Mouse (Mus musculus) lung, embryonic 15.5 days (tissue): ENCODE data around the gene Prss58. TPM values are rescaled to one million over a fixed set of nuclear protein-coding genes. Genes with fewer than 3 reads are reported as not detected.

ENCODE experiments used
- ATAC-seq: fragments of 200-750 bp; cut with Nextera tagmentation; 2 replicates; pipeline ENCODE4 v1.8.0; 2017; ENCODE audit warnings: moderate number of reproducible peaks, borderline replicate concordance; ENCODE audit not compliant: low FRiP score, low TSS enrichment; ENCODE audit errors: extremely low read depth
- H3K27ac ChIP-seq: fragments of 300-500 bp; sonication (generic); 2 replicates; pipeline ENCODE4 v1.5.1; 2015; ENCODE audit warnings: moderate library complexity, mild to moderate bottlenecking, inconsistent platforms
- H3K27me3 ChIP-seq: fragments of 300-500 bp; sonication (generic); 2 replicates; pipeline ENCODE4 v1.6.1; 2015; ENCODE audit warnings: inconsistent platforms
- H3K36me3 ChIP-seq: fragments of 300-500 bp; sonication (generic); 2 replicates; pipeline ENCODE4 v1.6.1; 2015; ENCODE audit warnings: inconsistent platforms
- H3K4me1 ChIP-seq: fragments of 300-500 bp; sonication (generic); 2 replicates; pipeline ENCODE4 v1.6.1; 2015; ENCODE audit warnings: inconsistent platforms
- H3K4me2 ChIP-seq: fragments of 300-500 bp; sonication (generic); 2 replicates; pipeline ENCODE4 v1.6.1; 2015; ENCODE audit warnings: inconsistent platforms, mild to moderate bottlenecking, moderate library complexity
- H3K4me3 ChIP-seq: fragments of 300-500 bp; sonication (generic); 2 replicates; pipeline ENCODE4 v1.5.1; 2015; ENCODE audit warnings: mild to moderate bottlenecking, inconsistent platforms
- H3K9ac ChIP-seq: fragments of 300-500 bp; sonication (generic); 2 replicates; pipeline ENCODE4 v1.6.1; 2015; ENCODE audit warnings: inconsistent platforms
- H3K9me3 ChIP-seq: fragments of 300-500 bp; sonication (generic); 2 replicates; pipeline ENCODE4 v1.6.1; 2016; ENCODE audit warnings: inconsistent platforms
- WGBS: fragments of 180-500 bp; shearing (Covaris S2); methylation state at CpG from one replicate; pipeline ENCODE4 v1.1.7; 2015; 5-methylcytosine and 5-hydroxymethylcytosine counted together
- polyA plus RNA-seq: library from polyadenylated mRNA; unstranded; fragments of >200 nt; fragmentation: Nextera tagmentation; extraction: Ambion mirVana; gene quantifications from 2 replicates; pipeline ENCODE4 v1.2.1, GENCODE M21; 2015

Gene Prss58
- polyA plus RNA-seq = not detected in 2 replicates

DNA sequence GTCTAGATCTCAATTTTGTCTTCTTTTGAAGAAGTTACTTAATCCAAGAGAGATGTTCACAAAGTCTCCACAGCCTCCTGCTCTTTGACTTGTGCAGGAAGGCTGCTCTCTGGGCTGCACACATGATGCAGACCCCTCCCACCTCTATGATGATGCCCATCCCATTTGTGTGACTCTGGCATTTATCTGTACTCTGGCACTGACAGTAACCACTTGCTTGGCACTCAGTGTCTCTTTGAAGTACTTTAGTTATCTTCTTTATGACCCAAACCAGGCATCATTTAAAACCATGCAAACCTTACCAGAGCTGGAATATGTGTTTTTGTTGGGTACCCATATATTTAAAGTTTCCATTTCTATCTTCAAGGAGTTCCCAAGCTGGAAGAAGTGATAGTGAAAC lies at the start of gene Prss58:
TSS of gene Prss58 (minus strand) at position 101 of the 400 bp plus-strand sequence.
- Histone ChIP-seq H3K27me3 (no peaks in the 10 kb centered on the region), H3K9me3 (no peaks in the 10 kb centered on the region), H3K4me1 (no peaks in the 10 kb centered on the region), H3K4me2 (no peak within 1 kb of the TSS), H3K9ac (no peak within 1 kb of the TSS), H3K27ac (no peak within 1 kb of the TSS), H3K4me3 (no peak within 1 kb of the TSS), H3K36me3 (no peaks in the 10 kb centered on the region)
- ATAC-seq = no peak

DNA sequence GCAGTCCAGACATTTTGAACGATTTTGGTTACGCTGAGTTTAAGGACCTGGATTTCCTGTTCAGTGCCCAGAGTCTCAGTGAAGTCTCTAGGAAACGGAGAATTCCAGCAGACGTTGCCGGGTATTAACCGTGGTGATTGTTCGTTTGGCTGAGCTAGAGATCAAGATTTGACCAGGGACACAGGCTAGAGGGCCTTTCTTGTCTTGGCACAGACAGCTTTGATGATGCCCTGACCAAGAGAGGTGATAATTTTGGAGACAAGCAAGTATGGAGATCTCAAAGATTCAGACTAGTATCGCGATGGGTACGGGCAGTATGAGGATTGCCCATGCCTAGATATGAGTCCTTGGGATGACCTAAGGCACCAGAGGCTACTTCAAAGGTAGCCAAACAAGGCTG lies 40.3 kb upstream of the Prss58 start, which contains the start of gene 1700074P13Rik:
TSS of gene 1700074P13Rik (minus strand) at position 101 of the 400 bp plus-strand sequence.
- Histone ChIP-seq H3K4me1 (no peaks in the 10 kb centered on the region), H3K4me2 (no peak within 1 kb of the TSS), H3K27me3 (no peaks in the 10 kb centered on the region), H3K27ac (no peak within 1 kb of the TSS), H3K9ac (no peak within 1 kb of the TSS), H3K36me3 (no peaks in the 10 kb centered on the region), H3K9me3 (no peaks in the 10 kb centered on the region), H3K4me3 (no peak within 1 kb of the TSS)
- WGBS = 90% methylated on average over 10 of the region's 10 CpGs
- no peak for ATAC-seq

DNA sequence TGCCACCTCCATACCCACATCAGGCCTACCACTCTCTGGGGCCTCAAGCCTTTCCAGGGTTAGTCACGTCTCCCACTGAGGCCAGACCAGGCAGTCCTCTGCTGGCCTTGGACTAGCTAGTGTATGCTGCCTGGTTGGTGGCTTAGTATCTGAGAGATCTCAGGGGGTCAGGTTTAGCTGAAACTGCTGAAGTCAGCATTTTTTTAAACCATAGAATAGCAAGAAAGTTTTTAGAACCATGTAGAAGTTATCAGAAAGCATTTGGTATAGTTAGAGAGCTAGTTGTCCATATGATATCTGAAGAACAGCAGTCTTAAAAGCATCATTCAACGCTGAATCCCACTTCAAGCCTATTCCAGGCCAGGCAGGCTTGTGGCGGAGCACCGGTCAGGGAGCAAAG lies 19.8 kb upstream of the Prss58 start:
- no peak for ATAC-seq
- Histone ChIP-seq H3K9me3 (no peaks in the 10 kb centered on the region), H3K4me2 (no peak overlapping the region), H3K9ac (no peak overlapping the region), H3K27ac (no peak overlapping the region), H3K36me3 (no peaks in the 10 kb centered on the region), H3K27me3 (no peaks in the 10 kb centered on the region), H3K4me3 (no peak overlapping the region), H3K4me1 (no peaks in the 10 kb centered on the region)
- 75% methylated on average over 4 of the region's 4 CpGs for WGBS

DNA sequence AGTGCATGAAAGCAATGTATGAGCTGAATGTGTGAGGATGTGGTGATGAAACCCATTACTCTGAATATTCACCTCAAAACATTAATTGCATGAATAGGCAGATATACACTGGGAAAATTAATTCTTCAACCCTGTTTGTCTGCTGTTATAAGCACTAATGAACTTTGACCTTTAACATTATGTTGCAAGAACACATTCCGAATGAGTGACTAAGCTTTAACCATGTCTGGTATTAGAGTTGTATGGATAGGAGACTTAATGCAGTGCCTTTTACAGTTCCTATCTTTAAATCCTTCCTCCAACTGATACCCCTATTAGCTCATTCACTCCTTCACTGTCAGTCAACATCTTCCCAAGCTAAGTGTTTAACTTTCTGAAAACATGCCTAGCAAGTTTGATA lies 5.5 kb downstream of the Prss58 start:
- WGBS = 77% methylated on average over 1 of the region's 1 CpGs
- no peaks in the 10 kb centered on the region for H3K36me3 ChIP-seq

DNA sequence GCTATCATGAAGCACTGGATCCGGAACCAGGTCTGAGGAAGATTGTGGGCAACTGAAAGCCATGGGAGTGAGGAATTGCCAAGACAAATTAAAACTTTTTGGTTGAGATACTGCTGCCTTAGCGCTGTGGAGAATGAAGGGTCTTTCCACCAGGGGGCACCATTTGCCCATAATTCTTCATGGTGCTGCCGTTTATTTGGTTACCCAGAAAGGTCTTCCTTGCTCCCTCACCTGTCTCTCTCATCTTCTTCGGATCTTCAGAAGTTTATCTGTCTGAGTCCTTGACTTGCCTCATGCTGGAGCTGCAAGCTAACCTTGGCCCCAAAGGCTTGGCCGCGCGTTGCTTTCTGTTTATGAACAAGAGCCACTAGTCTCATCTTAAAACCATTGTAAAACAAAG lies 6.6 kb downstream of the Prss58 start:
- no peak overlapping the region for H3K4me3 ChIP-seq
- H3K9ac ChIP-seq = no peak overlapping the region
- H3K9me3 ChIP-seq = no peaks in the 10 kb centered on the region
- 39% methylated on average over 7 of the region's 7 CpGs for WGBS
- no peaks in the 10 kb centered on the region for H3K36me3 ChIP-seq
- H3K27me3 ChIP-seq = no peaks in the 10 kb centered on the region
- no peak for ATAC-seq
- no peak overlapping the region for H3K27ac ChIP-seq
- H3K4me2 ChIP-seq = no peak overlapping the region
- no peaks in the 10 kb centered on the region for H3K4me1 ChIP-seq

More for the DNA sequence above, 5.5 kb downstream of the Prss58 start:
- H3K4me1 ChIP-seq = no peaks in the 10 kb centered on the region
- no peaks in the 10 kb centered on the region for H3K27me3 ChIP-seq
- H3K9ac ChIP-seq = no peak overlapping the region
- no peak for ATAC-seq
- no peak overlapping the region for H3K4me2 ChIP-seq
- H3K27ac ChIP-seq = no peak overlapping the region
- H3K4me3 ChIP-seq = no peak overlapping the region
- H3K9me3 ChIP-seq = no peaks in the 10 kb centered on the region

DNA sequence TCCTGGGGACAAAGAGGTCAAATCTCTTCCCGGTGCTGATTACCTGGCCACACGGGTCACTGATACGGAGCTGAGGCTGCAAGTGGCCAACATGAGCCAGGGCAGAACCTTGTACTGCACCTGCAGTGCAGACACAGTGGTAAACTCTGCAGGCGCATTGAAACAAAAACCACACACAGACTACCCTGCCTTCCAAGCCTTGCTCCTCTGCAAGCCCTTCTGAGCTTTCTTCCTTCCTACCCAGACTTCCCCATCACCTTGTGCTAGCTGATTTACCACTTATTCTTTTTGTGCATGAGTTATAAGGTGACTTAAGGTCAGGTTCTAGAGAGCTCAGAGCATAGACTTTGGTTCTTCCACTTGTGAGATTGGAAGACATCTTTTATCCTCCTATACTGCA lies 8.4 kb downstream of the Prss58 start:
- WGBS = 75% methylated on average over 4 of the region's 4 CpGs
- H3K27me3 ChIP-seq = no peaks in the 10 kb centered on the region
- H3K4me1 ChIP-seq = no peaks in the 10 kb centered on the region
- H3K9me3 ChIP-seq = no peaks in the 10 kb centered on the region
- no peak overlapping the region for H3K4me3 ChIP-seq
- no peaks in the 10 kb centered on the region for H3K36me3 ChIP-seq
- no peak overlapping the region for H3K9ac ChIP-seq
- H3K27ac ChIP-seq = no peak overlapping the region
- no peak for ATAC-seq
- H3K4me2 ChIP-seq = no peak overlapping the region

DNA sequence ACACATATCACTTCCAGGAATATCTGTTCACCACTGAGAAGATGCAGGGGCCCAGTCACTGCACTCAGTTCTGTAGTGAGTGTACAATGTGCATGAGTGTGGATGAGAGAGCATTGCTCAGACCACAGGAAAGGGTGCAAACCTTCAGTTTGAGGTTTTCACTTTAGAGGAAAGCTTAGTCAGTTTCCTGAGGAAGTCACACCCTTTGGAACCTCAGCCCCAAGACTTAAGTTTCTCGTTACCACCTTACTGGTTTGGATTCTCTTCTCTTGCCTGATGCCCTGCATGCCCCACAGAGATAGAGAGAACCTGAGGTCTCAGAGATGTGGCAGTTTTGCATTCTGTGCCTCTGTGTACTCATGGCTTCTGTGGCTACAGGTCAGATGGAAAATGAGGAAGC lies 9.2 kb downstream of the Prss58 start:
- 30% methylated on average over 1 of the region's 1 CpGs for WGBS
- ATAC-seq = no peak
- H3K9me3 ChIP-seq = no peaks in the 10 kb centered on the region
- no peak overlapping the region for H3K4me2 ChIP-seq
- no peak overlapping the region for H3K9ac ChIP-seq
- H3K4me1 ChIP-seq = no peaks in the 10 kb centered on the region
- H3K4me3 ChIP-seq = no peak overlapping the region
- no peaks in the 10 kb centered on the region for H3K36me3 ChIP-seq
- no peaks in the 10 kb centered on the region for H3K27me3 ChIP-seq
- H3K27ac ChIP-seq = no peak overlapping the region

DNA sequence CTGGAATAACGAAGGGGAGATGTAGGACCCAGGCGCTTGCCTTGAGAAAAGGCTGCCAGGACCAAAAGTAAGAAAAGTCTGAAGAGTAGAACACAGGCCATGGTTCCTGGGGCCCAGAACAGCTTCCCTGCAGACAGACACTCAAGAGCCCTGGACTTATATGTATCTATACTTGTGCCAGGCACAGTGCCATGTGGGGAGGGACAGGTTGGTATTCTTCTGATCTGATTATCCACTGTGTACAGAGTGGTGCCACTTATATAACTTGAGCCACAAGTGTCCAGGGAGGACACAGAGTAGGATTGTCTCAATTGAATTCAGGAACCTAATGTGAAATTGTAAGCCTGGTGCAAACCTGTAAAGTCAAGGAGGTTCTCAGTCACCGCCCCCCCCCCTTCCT lies 12.8 kb downstream of the Prss58 start, which contains the start of gene Moxd2:
TSS of gene Moxd2 (minus strand) at position 101 of the 400 bp plus-strand sequence.
- Histone ChIP-seq H3K9me3 (no peaks in the 10 kb centered on the region), H3K4me3 (no peak within 1 kb of the TSS), H3K4me2 (no peak within 1 kb of the TSS), H3K4me1 (no peaks in the 10 kb centered on the region), H3K27me3 (no peaks in the 10 kb centered on the region), H3K9ac (no peak within 1 kb of the TSS), H3K27ac (no peak within 1 kb of the TSS), H3K36me3 (no peaks in the 10 kb centered on the region)
- no peak for ATAC-seq
- 75% methylated on average over 3 of the region's 3 CpGs for whole genome bisulfite sequencing

DNA sequence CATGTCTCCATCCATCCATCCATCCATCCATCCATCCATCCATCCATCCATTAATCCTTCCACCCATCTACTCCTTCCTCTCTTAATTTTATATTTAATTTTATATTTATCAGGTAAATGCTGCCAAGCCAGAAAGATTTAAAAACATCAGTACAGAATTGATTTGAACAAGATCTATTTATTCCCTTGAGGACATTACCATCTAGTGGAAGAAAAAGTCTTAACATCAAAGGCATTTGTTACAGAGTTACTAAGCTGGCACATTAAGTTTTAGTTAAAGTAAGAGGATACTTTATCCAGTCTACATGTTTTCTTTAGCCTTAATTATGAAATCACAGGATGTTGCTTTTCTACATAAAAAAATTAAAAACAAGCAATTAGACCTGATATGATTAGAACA lies 54.9 kb downstream of the Prss58 start:
- no peaks in the 10 kb centered on the region for H3K27me3 ChIP-seq
- no peaks in the 10 kb centered on the region for H3K4me1 ChIP-seq
- no peak for ATAC-seq
- no peaks in the 10 kb centered on the region for H3K36me3 ChIP-seq
- H3K4me3 ChIP-seq = no peak overlapping the region
- no peak overlapping the region for H3K9ac ChIP-seq
- no peaks in the 10 kb centered on the region for H3K9me3 ChIP-seq
- no peak overlapping the region for H3K27ac ChIP-seq
- H3K4me2 ChIP-seq = no peak overlapping the region

Other genes with a start within 250 kb of the Prss58 start
- not detected in 2 replicates for gene Moxd2, start 12.9 kb downstream of the Prss58 start, polyA plus RNA-seq
- gene 1700074P13Rik, start 40.2 kb upstream of the Prss58 start, polyA plus RNA-seq = not detected in 2 replicates
- gene Gm4744, start 51.5 kb upstream of the Prss58 start, polyA plus RNA-seq = not detected in 2 replicates
- gene 1810009J06Rik, start 64.4 kb upstream of the Prss58 start, polyA plus RNA-seq = not detected in 2 replicates
- gene Gm2663, start 99.1 kb upstream of the Prss58 start, polyA plus RNA-seq = not detected in 2 replicates
- 0.08 TPM in 1 of 2 replicates, not detected in the other for gene 2210010C04Rik, start 135.1 kb upstream of the Prss58 start, polyA plus RNA-seq